Mouse (Mus musculus): Measurements from ENCODE around the gene Syvn1. TPM values are rescaled to one million over a fixed set of nuclear protein-coding genes. Genes with fewer than 3 reads are reported as not detected.

The Syvn1 gene
- polyA plus RNA-seq, 1 experiment: 77.1 TPM

- TF ChIP-seq POLR2A (IDR thresholded peaks at IDR 0.05; ENCODE audit: control insufficient read depth, extremely low read depth, insufficient read depth, low read length, poor library complexity) (no peak; the same call in none of the 2 replicates), CTCF (IDR thresholded peaks at IDR 0.05; ENCODE audit: borderline replicate concordance, control insufficient read depth, extremely low read depth, insufficient read depth, low read length, poor library complexity) (peak; percentile 35; the same call in 1 of the 2 replicates)
- DNase-seq: peak; percentile 94
- Histone ChIP-seq H3K27me3 (ENCODE audit: control insufficient read depth, insufficient read depth, low read length) (no peaks in the 10 kb centered on the region), H3K36me3 (ENCODE audit: control insufficient read depth, insufficient read depth, low read length) (peaks cover 7% of the 10 kb centered on the region; the same call in 1 of the 2 replicates), H3K4me3 (ENCODE audit: control insufficient read depth, insufficient read depth, low read length) (peak within 1 kb of the TSS; percentile 71), H3K4me1 (replicated peaks; ENCODE audit: control insufficient read depth, insufficient read depth, low read length) (peaks cover 16% of the 10 kb centered on the region), H3K27ac (ENCODE audit: control insufficient read depth, insufficient read depth, low read length) (no peak within 1 kb of the TSS)
- WGBS: under 1% methylated on average over 57 of the region's 58 CpGs
Observed at GRCm38 (mm10) chr19:6084478-6085248, 38.3 kb downstream of the Syvn1 start, which contains the start of the genes Zfpl1 and Cdca5. Gene Zfpl1, minus strand, starts transcription at chr19:6084956. Gene Cdca5, plus strand, starts transcription at chr19:6084983.

GRCm38 (mm10) chr19:6085417-6085879, 39.1 kb downstream of the Syvn1 start:
- WGBS: under 1% methylated on average over 17 of the region's 17 CpGs
- TF ChIP-seq CTCF (IDR thresholded peaks at IDR 0.05; ENCODE audit: borderline replicate concordance, control insufficient read depth, extremely low read depth, insufficient read depth, low read length, poor library complexity): no peak
- TF ChIP-seq POLR2A (IDR thresholded peaks at IDR 0.05; ENCODE audit: control insufficient read depth, extremely low read depth, insufficient read depth, low read length, poor library complexity): no peak; the same call in 1 of the 2 replicates
- peak; percentile 52 for DNase-seq
- no peaks in the 10 kb centered on the region for H3K27me3 ChIP-seq (ENCODE audit: control insufficient read depth, insufficient read depth, low read length)
- H3K27ac ChIP-seq (ENCODE audit: control insufficient read depth, insufficient read depth, low read length): no peak overlapping the region
- peak overlapping the region; percentile 59 for H3K4me3 ChIP-seq (ENCODE audit: control insufficient read depth, insufficient read depth, low read length)
- peaks cover 13% of the 10 kb centered on the region; the same call in 1 of the 2 replicates for H3K36me3 ChIP-seq (ENCODE audit: control insufficient read depth, insufficient read depth, low read length)
- peaks cover 16% of the 10 kb centered on the region for H3K4me1 ChIP-seq (replicated peaks; ENCODE audit: control insufficient read depth, insufficient read depth, low read length)

- no peak for DNase-seq
- H3K4me3 ChIP-seq (ENCODE audit: control insufficient read depth, insufficient read depth, low read length): no peak overlapping the region
- WGBS: 96% methylated on average over 13 of the region's 13 CpGs
- peaks cover 14% of the 10 kb centered on the region for H3K4me1 ChIP-seq (replicated peaks; ENCODE audit: control insufficient read depth, insufficient read depth, low read length)
- TF ChIP-seq POLR2A (IDR thresholded peaks at IDR 0.05; ENCODE audit: control insufficient read depth, extremely low read depth, insufficient read depth, low read length, poor library complexity): no peak
- TF ChIP-seq CTCF (IDR thresholded peaks at IDR 0.05; ENCODE audit: borderline replicate concordance, control insufficient read depth, extremely low read depth, insufficient read depth, low read length, poor library complexity): no peak
- peaks cover 15% of the 10 kb centered on the region; the same call in 1 of the 2 replicates for H3K36me3 ChIP-seq (ENCODE audit: control insufficient read depth, insufficient read depth, low read length)
- no peak overlapping the region for H3K27ac ChIP-seq (ENCODE audit: control insufficient read depth, insufficient read depth, low read length)
- no peaks in the 10 kb centered on the region for H3K27me3 ChIP-seq (ENCODE audit: control insufficient read depth, insufficient read depth, low read length)
Observed at GRCm38 (mm10) chr19:6088841-6089240, 42.5 kb downstream of the Syvn1 start.

- no peak for TF ChIP-seq POLR2A (IDR thresholded peaks at IDR 0.05; ENCODE audit: control insufficient read depth, extremely low read depth, insufficient read depth, low read length, poor library complexity)
- no peak for TF ChIP-seq CTCF (IDR thresholded peaks at IDR 0.05; ENCODE audit: borderline replicate concordance, control insufficient read depth, extremely low read depth, insufficient read depth, low read length, poor library complexity)
- no peaks in the 10 kb centered on the region for H3K27me3 ChIP-seq (ENCODE audit: control insufficient read depth, insufficient read depth, low read length)
- H3K27ac ChIP-seq (ENCODE audit: control insufficient read depth, insufficient read depth, low read length): no peak within 1 kb of the TSS
- no peak within 1 kb of the TSS for H3K4me3 ChIP-seq (ENCODE audit: control insufficient read depth, insufficient read depth, low read length)
- WGBS: 97% methylated on average over 7 of the region's 7 CpGs
- H3K36me3 ChIP-seq (ENCODE audit: control insufficient read depth, insufficient read depth, low read length): peaks cover 30% of the 10 kb centered on the region; the same call in 1 of the 2 replicates
- H3K4me1 ChIP-seq (replicated peaks; ENCODE audit: control insufficient read depth, insufficient read depth, low read length): no peaks in the 10 kb centered on the region
- DNase-seq: no peak
Observed at GRCm38 (mm10) chr19:6094119-6094518, 47.7 kb downstream of the Syvn1 start, which contains the start of gene AC131692.1. Gene AC131692.1, plus strand, starts transcription at chr19:6094419.

GRCm38 (mm10) chr19:6097847-6098246, 51.5 kb downstream of the Syvn1 start:
- H3K36me3 ChIP-seq (ENCODE audit: control insufficient read depth, insufficient read depth, low read length): peaks cover 15% of the 10 kb centered on the region; the same call in 1 of the 2 replicates
- no peaks in the 10 kb centered on the region for H3K27me3 ChIP-seq (ENCODE audit: control insufficient read depth, insufficient read depth, low read length)
- TF ChIP-seq POLR2A (IDR thresholded peaks at IDR 0.05; ENCODE audit: control insufficient read depth, extremely low read depth, insufficient read depth, low read length, poor library complexity) (no peak), CTCF (IDR thresholded peaks at IDR 0.05; ENCODE audit: borderline replicate concordance, control insufficient read depth, extremely low read depth, insufficient read depth, low read length, poor library complexity) (no peak)
- DNase-seq: no peak
- H3K4me1 ChIP-seq (replicated peaks; ENCODE audit: control insufficient read depth, insufficient read depth, low read length): no peaks in the 10 kb centered on the region
- WGBS: 87% methylated on average over 3 of the region's 3 CpGs
- no peak overlapping the region for H3K27ac ChIP-seq (ENCODE audit: control insufficient read depth, insufficient read depth, low read length)
- H3K4me3 ChIP-seq (ENCODE audit: control insufficient read depth, insufficient read depth, low read length): no peak overlapping the region

- Histone ChIP-seq H3K4me3 (ENCODE audit: control insufficient read depth, insufficient read depth, low read length) (no peak overlapping the region), H3K27me3 (ENCODE audit: control insufficient read depth, insufficient read depth, low read length) (no peaks in the 10 kb centered on the region), H3K36me3 (ENCODE audit: control insufficient read depth, insufficient read depth, low read length) (no peaks in the 10 kb centered on the region), H3K27ac (ENCODE audit: control insufficient read depth, insufficient read depth, low read length) (no peak overlapping the region), H3K4me1 (replicated peaks; ENCODE audit: control insufficient read depth, insufficient read depth, low read length) (no peaks in the 10 kb centered on the region)
- no peak for TF ChIP-seq CTCF (IDR thresholded peaks at IDR 0.05; ENCODE audit: borderline replicate concordance, control insufficient read depth, extremely low read depth, insufficient read depth, low read length, poor library complexity)
- no peak for DNase-seq
- WGBS: 94% methylated on average over 6 of the region's 6 CpGs
Observed at GRCm38 (mm10) chr19:6101186-6101585, 54.8 kb downstream of the Syvn1 start.
